Mouse (Mus musculus) thymus, postnatal 10 days (tissue): ENCODE data around the gene Cntln.
A peak's percentile ranks its signal among the peaks of the same experiment; 100 is the strongest.

Experiments
- DNase-seq, 2 experiments: peaks; one replicate each; pipeline ENCODE4 v3.0.0; 2021; ENCODE audit warnings: low spot score in 2 of 2

Gene Cntln

DNA sequence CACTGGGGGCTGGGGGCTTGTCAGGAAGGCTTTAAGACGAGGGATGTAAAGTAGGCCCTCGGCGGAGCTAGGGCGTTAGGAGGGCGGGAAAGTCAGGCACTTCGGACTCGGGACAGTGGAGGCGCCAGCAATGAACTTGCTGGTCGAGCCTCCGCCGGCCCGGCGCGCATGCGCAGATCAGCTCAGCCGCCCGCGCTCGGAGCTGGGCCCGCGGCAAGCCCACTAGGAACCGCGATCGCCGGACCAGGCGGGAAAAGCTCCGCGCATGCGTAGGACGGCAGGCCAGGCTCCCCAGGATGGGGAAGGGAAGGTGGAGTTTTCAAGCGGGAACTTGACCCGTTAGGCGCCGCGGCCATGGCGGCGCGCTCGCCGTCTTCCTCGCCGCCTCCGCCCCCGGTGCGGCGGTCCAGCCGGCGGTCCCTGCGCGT lies at the start of gene Cntln:
Cntln (plus strand) TSS at position 199 of the 428 bp plus-strand sequence.
- peak; percentile 74 to 80 for DNase-seq

DNA sequence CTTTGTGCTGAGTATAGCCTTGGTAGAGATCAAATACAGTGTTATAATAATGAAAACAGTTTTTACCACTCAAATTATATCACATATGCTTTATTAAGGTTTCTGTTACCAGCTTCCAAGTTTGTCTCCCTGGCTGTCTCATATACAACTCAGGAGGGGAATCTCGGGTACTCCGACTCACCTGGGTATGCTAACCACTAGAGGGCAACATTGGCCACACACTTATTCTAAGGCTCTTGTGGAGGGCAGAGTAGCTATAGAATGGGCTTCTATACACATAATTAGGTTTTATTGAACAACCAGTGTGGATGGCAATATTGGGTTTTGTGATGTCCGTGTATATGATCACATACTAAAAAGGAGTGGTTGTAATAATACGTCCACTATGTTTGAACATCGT lies 47.1 kb upstream of the Cntln start:
- peak in 1 of 2 experiments; percentile 20 for DNase-seq

- DNase-seq: no peak
Measured at GRCm38 (mm10) chr4:84838545-84838944, 45.6 kb upstream of the Cntln start.

- no peak for DNase-seq
Measured at GRCm38 (mm10) chr4:84839466-84839865, 44.6 kb upstream of the Cntln start.

DNA sequence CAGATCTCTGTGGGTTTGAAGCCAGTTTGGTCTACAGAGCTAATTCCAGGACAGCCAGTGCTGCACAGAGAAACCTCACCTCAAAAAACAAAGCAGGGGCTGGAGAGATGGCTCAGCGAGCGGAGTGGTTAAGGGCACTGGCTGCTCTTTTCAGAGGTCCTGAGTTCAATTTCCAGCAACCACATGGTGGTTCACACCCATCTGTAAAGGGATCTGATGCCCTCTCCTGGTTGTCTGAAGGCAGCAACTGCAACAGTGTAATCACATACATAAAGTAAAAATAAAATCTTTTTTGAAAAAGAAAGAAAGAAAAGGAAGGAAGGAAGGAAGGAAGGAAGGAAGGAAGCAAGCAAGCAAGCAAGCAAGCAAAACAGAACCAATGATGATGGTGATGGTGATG lies 26.5 kb upstream of the Cntln start:
- no peak for DNase-seq

- DNase-seq: peak in 1 of 2 experiments; percentile 9
Measured at GRCm38 (mm10) chr4:84876347-84876746, 7.8 kb upstream of the Cntln start.

GRCm38 (mm10) chr4:84883646-84884045 lies 463 bp upstream of the Cntln start:
- no peak for DNase-seq

DNA sequence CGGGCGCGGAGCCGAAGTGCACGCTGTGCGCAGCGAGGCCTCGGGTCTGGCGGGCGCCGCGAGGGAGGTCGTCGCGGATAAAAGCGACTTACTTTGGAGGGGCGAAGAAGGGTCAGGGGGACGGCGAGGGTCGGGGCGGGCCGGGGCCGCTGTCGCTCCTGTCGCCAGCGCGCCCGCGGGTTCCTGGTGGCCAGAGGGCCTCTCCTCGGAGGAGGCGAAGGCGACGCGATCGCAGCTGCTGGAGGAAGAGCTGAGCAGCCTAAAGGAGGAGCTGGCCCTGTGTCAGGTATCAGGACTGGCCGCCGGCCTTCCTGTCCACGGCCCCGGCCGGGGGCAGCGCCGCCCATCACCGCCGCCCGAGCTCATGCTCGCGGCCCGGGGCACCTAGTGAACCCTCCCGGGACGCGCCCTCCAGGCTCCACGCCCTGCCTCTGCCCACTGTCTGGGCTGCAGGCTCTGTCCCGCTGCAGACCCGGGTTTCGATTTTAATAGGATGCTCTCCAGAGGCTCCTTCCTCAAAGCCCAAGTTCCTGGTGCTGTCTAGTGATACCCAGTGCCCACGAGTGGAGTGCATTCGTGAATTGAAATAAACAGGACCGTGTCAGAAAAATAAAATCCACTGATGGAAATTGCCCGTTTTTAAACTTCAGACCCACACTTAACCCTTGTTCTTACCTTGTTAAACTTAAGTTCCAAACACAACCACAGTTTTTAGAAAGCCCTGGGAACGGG lies 596 bp downstream of the Cntln start:
- DNase-seq: peak in 1 of 2 experiments; percentile 15

GRCm38 (mm10) chr4:84885271-84885540 lies 1.1 kb downstream of the Cntln start:
- no peak for DNase-seq

- no peak for DNase-seq
Measured at GRCm38 (mm10) chr4:84918393-84918792, 34.3 kb downstream of the Cntln start.

- DNase-seq: no peak
Measured at GRCm38 (mm10) chr4:84934342-84934929, 50.3 kb downstream of the Cntln start.

DNA sequence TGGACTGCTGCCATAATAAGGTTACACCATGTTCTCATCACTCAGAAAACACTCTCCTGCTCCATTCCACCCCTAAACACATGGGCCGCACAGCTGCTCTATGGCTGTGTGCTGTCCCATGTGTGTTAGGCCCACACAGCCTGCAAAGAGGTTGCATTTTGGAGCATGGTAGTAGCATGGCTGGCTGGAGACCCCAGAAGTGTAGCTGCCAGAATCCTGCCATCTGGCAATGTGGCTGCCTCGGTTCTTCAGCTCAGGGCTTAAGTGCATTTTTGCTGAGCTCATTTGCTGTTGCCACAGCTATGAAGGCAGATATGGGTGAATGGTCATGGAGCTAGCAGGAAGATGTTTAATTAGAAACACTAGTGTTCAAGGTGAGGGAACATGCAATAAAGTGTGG lies 58.0 kb downstream of the Cntln start:
- no peak for DNase-seq

- no peak for DNase-seq
Measured at GRCm38 (mm10) chr4:84942651-84943050, 58.5 kb downstream of the Cntln start.

GRCm38 (mm10) chr4:84944100-84944499 lies 60.0 kb downstream of the Cntln start:
- no peak for DNase-seq

- DNase-seq: no peak
Measured at GRCm38 (mm10) chr4:84946450-84946849, 62.3 kb downstream of the Cntln start.

DNA sequence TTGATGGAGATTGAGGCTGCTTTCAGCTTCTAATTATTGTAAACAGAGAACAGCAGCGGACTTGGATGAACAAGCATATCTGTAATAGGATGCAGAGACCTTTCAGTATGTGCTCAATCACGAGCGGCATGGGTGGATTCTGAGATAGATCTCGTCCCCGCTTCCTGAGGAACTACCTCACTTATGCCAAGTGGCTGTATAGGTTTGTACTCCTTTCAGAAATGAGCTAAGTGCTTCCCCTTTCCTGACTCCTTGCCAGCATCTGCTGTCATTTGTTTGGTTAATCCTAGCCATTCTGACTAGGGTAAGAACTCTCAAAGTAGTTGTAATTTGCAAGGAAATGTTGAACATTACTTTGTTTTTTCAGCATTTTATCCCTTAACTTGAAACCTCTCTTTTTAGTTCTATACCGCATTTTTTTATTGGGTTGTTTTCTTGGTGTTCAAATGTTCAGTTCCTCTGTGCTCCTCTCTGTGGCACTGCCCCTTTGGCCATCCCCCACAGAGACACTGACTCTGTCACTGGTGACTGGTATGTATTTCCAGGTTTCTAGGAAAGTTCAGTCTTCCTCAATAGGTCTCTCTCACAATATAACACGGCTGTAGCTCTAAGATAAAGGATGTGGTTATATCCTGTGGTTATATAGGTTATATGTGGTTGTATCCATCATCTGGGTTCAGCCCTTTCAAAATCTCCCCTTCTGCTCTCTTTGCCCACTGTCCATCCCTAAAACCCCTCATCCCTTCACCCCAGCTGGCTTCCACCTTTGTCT lies 93.0 kb downstream of the Cntln start:
- DNase-seq: no peak

DNA sequence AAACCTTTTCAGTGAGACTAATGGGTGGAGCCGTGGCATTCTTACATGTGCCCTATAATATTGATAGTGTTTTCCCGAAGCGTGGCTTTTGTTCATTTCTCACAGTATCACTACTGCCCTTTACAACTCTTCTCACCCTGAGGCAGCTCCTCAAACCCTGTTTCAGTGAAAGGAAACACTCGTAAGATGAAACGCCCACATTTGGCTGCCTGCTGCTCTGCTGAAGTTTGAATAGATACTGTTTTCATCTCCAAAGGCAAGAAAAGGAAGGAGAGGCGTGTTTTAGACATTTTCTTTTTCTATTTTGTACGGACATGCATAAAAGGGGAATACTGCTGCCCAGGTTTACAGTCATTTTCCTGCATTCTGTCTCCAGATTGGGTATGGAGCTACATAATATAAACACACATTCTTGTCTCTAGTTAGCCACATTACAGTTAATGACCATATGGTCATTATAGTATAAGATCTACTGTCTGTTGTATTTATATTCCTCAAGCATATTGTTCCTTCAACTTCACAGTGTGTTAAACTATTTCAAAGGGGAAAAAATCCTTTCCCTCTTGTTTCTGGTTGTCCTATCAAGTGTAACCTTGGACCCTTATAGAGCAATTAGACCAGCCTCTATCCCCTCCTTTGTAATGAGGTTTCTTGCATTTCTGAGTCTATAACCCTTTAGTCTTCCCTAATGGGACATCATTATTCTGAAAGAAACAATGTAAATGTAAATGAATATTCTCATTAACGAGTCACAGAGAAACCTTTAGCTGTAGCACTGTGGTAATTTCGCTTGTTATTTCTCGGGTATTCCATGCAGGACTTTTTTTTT lies 111.6 kb downstream of the Cntln start:
- DNase-seq: no peak

DNA sequence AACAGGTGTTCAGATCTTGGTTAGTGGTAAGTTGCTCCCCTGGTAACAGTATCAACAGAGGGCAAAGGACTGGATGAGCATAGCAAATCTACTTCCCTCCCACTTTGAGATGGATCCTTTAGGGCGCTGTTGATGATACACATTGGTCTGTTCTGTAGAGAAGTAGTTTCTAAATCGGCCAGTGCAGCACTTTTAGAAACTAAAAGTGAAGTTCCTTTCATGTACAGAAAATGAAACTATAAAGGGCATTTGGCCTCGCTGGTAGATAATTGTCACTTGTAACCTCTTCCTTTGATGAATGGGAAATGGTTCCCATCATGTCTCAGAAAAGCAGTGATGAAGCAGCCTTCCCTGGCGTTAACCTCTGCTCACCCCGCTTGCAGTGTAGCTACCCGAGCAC lies 121.5 kb downstream of the Cntln start:
- no peak for DNase-seq

DNA sequence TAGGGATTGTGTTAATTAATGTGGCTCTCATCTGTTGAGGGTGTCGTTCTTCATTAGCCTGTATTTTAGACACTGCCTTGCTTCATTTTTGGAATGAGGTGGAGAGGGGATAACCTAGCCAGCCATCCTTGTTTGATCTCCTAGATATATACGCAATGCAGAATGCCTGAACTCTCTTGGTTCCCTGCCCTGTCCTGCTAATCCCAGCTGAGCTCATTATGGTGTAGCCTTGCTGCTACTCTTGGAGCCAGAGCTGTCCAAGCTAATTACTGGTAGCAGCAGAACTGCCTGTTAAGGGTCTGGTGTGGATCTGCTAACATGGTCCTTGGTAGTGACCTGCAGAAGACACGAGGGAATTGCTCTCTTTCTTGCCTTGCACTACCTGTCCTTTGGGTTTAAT lies 122.7 kb downstream of the Cntln start:
- no peak for DNase-seq

DNA sequence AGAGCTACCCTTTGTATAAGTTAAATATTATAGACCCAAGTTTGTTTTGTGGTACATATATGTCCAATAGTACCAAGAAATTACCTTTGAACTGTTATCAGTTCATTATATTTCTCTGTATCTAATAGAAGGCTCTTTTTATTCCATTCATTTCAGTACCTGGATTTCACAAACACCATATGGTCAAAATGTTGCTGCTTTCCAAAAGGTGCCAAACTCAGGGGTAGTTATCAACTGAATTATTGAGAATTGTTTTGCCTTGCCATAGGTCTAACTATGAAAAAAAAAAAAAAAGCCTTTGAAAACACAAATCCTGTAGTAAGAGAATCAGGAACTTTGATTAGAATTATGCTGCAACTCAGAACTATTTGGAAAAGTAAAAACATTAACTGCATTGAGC lies 126.7 kb downstream of the Cntln start:
- DNase-seq: no peak

DNA sequence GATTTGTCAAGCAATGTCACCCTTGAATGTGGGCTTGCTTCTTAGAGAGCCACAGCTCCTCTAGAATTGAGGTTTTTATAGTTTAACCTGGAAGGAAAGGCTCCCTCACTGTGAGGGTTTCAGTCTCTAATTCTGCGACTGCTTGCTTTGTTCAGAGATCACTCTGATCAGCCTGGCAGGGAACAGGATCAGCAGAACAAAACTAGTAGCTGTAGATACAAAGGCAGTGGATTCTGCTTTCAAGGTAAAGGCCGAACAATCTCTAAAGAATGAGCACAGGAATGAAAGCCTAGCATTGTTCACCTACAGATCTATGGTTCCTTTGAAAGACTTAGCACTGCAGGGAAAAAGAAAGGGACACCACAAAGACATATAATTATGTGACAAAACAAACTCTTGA lies 161.6 kb downstream of the Cntln start:
- DNase-seq: no peak

DNA sequence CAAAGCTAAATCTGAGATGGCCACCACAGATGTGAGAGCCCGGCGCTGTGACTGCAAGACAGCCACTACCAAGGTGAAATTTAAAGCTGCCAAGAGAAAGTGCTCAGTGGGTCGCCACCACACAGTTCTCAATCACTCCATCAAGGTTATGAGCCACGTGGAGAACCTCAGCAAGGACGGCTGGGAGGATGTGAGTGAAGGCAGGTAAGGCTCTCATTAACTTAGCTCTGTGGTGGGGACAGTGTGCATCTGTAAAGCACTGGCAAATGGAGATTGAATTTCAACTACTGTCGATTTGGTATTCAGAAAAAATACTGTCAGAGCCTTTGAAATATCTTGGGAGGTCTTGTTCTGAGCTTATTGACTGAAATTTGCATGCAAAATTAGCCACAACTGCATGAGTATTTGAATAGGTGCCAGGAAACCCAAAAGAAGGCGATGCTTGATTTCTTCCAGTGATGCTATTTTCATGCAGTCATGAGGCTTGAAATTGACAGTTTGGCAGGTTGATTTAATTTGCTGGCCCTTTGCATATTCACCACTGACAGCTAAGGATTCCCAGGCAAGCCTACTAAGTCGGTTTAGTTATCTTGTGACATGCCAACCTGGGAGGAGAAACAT lies 165.9 kb downstream of the Cntln start:
- DNase-seq: no peak
